Mouse (Mus musculus): ENCODE results near the gene Sept6. TPM values are rescaled to one million over a fixed set of nuclear protein-coding genes. Genes with fewer than 3 reads are reported as not detected.

The Sept6 gene
- total and polyA plus RNA-seq, 3 experiments = 94.1 to 180 (median 98.8) TPM

DNA sequence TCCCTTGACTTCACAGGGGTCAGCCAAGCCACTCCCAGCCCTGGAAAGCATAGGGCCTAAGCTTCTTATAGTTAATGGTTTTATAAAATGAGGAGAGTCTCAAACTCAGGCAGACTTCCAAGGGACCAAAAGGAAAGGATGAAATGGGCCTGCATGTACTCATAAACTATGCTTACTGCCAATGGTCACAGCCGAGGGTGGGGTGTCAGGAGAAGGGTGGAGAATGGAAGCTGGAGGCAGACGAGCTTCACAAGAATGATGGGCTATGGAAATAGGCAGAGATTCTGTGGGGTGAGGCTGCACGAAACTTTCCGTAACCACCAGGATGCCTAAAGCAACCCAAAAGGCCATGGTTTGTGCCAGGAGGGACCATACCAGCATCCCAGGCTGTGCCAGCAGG is 15.3 kb downstream of the Sept6 start:
- no peak overlapping the region for H3K4me3 ChIP-seq (replicated peaks in 1 of 3; ENCODE audit: low read depth in 2 of 3, low read length in 2 of 3, poor library complexity in 1 of 3)
- H3K79me2 ChIP-seq (replicated peaks; ENCODE audit: control insufficient read depth, extremely low read depth, insufficient read depth, poor library complexity, severe bottlenecking) = peaks cover 53% of the 10 kb centered on the region
- H3K27me3 ChIP-seq (replicated peaks) = no peaks in the 10 kb centered on the region
- DNase-seq (ENCODE audit: extremely low read depth) = no peak
- dilution Hi-C loops (cut with MboI; ENCODE audit: extremely low pct_ligation_motif_present, extremely low pct_unique_long_range_greater_than_20kb, low sequenced_read_pairs) (no loop called here), in situ Hi-C loops (cut with MboI; ENCODE audit: low pct_ligation_motif_present, low pct_unique_long_range_greater_than_20kb, low sequenced_read_pairs) (no loop called here)
- H3K27ac ChIP-seq (ENCODE audit: insufficient read depth, low read depth) = no peak overlapping the region
- no peak for TF ChIP-seq TCF12 (IDR thresholded peaks at IDR 0.05; ENCODE audit: low read depth, low read length)
- no peak for TF ChIP-seq TBP (conservative IDR thresholded peaks at IDR 0.05; ENCODE audit: low read depth, low read length)
- no peak for TF ChIP-seq GABPA (IDR thresholded peaks at IDR 0.05; ENCODE audit: insufficient replicate concordance, low read depth, low read length)
- no peak for TF ChIP-seq ZNF384 (IDR thresholded peaks at IDR 0.05; ENCODE audit: low read depth, low read length)
- no peak for TF ChIP-seq ZC3H11A (IDR thresholded peaks at IDR 0.05; ENCODE audit: low read depth, low read length)
- no peak for TF ChIP-seq JUND (conservative IDR thresholded peaks at IDR 0.05; ENCODE audit: low read depth, low read length)
- no peak for TF ChIP-seq USF1 (IDR thresholded peaks at IDR 0.05; ENCODE audit: low read depth, low read length)
- no peak for TF ChIP-seq ETS1 (conservative IDR thresholded peaks at IDR 0.05; ENCODE audit: low read depth, low read length)
- TF ChIP-seq PAX5 (IDR thresholded peaks at IDR 0.05; ENCODE audit: low read length) = no peak
- no peak for TF ChIP-seq BHLHE40 (IDR thresholded peaks at IDR 0.05; ENCODE audit: low read depth, low read length)
- no peak for TF ChIP-seq MXI1 (IDR thresholded peaks at IDR 0.05; ENCODE audit: low read depth, low read length)
- TF ChIP-seq NRF1 (IDR thresholded peaks at IDR 0.05; ENCODE audit: low read depth, low read length) = no peak
- no peak for TF ChIP-seq POLR2AphosphoS2 (IDR thresholded peaks at IDR 0.05; ENCODE audit: low read depth, low read length)
- TF ChIP-seq MAFK (IDR thresholded peaks at IDR 0.05; ENCODE audit: insufficient replicate concordance, low read length) = no peak
- TF ChIP-seq UBTF (IDR thresholded peaks at IDR 0.05; ENCODE audit: low read depth, low read length) = no peak
- no peak for TF ChIP-seq MEF2A (IDR thresholded peaks at IDR 0.05; ENCODE audit: borderline replicate concordance, low read depth, low read length)
- TF ChIP-seq CTCF (conservative IDR thresholded peaks at IDR 0.05 in 1 of 2, IDR thresholded peaks at IDR 0.05 in 1 of 2; ENCODE audit: low read depth in 2 of 2, low read length in 2 of 2) = no peak
- TF ChIP-seq JUN (IDR thresholded peaks at IDR 0.05; ENCODE audit: insufficient read depth, low read depth, low read length) = no peak
- H3K9ac ChIP-seq (ENCODE audit: insufficient read depth, low read depth) = no peak overlapping the region
- H3K4me2 ChIP-seq (ENCODE audit: insufficient read depth, low read depth, poor library complexity, severe bottlenecking) = no peak overlapping the region
- H3K4me1 ChIP-seq (ENCODE audit: control insufficient read depth in 1 of 2, insufficient read depth in 2 of 2) = peaks cover 8 to 20% of the 10 kb centered on the region in 2 experiments
- peaks cover 18 to 60% of the 10 kb centered on the region in 2 experiments for H3K36me3 ChIP-seq (replicated peaks in 1 of 2; ENCODE audit: control insufficient read depth in 1 of 2, insufficient read depth in 1 of 2, low read length in 1 of 2)
- no peaks in the 10 kb centered on the region for H3K9me3 ChIP-seq (replicated peaks; ENCODE audit: low read length)

GRCm38 (mm10) chrX:36974905-36975304 is 16.7 kb downstream of the Sept6 start:
- in situ Hi-C loops (cut with MboI; ENCODE audit: low pct_ligation_motif_present, low pct_unique_long_range_greater_than_20kb, low sequenced_read_pairs) = no loop called here

More at GRCm38 (mm10) chrX:36974905-36975304, 16.7 kb downstream of the Sept6 start:
- dilution Hi-C loops (cut with MboI; ENCODE audit: extremely low pct_ligation_motif_present, extremely low pct_unique_long_range_greater_than_20kb, low sequenced_read_pairs) = no loop called here
- no peak for DNase-seq (ENCODE audit: extremely low read depth)
- Histone ChIP-seq H3K4me3 (replicated peaks in 1 of 3; ENCODE audit: low read depth in 2 of 3, low read length in 2 of 3, poor library complexity in 1 of 3) (no peak overlapping the region), H3K9ac (ENCODE audit: insufficient read depth, low read depth) (no peak overlapping the region), H3K79me2 (replicated peaks; ENCODE audit: control insufficient read depth, extremely low read depth, insufficient read depth, poor library complexity, severe bottlenecking) (peaks cover 44% of the 10 kb centered on the region), H3K27ac (ENCODE audit: insufficient read depth, low read depth) (no peak overlapping the region), H3K4me1 (ENCODE audit: control insufficient read depth in 1 of 2, insufficient read depth in 2 of 2) (peaks cover 5 to 16% of the 10 kb centered on the region in 2 experiments), H3K9me3 (replicated peaks; ENCODE audit: low read length) (no peaks in the 10 kb centered on the region), H3K36me3 (replicated peaks in 1 of 2; ENCODE audit: control insufficient read depth in 1 of 2, insufficient read depth in 1 of 2, low read length in 1 of 2) (peaks cover 20 to 72% of the 10 kb centered on the region in 2 experiments), H3K4me2 (ENCODE audit: insufficient read depth, low read depth, poor library complexity, severe bottlenecking) (no peak overlapping the region), H3K27me3 (replicated peaks) (no peaks in the 10 kb centered on the region)
- TF ChIP-seq MXI1 (IDR thresholded peaks at IDR 0.05; ENCODE audit: low read depth, low read length) = no peak
- no peak for TF ChIP-seq CHD1 (IDR thresholded peaks at IDR 0.05; ENCODE audit: low read depth, low read length)
- TF ChIP-seq SMC3 (IDR thresholded peaks at IDR 0.05; ENCODE audit: low read depth, low read length) = no peak
- TF ChIP-seq KAT2A (IDR thresholded peaks at IDR 0.05; ENCODE audit: insufficient replicate concordance, low read length) = no peak
- TF ChIP-seq UBTF (IDR thresholded peaks at IDR 0.05; ENCODE audit: low read depth, low read length) = no peak
- TF ChIP-seq E2F4 (IDR thresholded peaks at IDR 0.05; ENCODE audit: insufficient replicate concordance, low read depth, low read length) = no peak
- TF ChIP-seq EP300 (IDR thresholded peaks at IDR 0.05; ENCODE audit: low read length) = no peak
- no peak for TF ChIP-seq PAX5 (IDR thresholded peaks at IDR 0.05; ENCODE audit: low read length)
- TF ChIP-seq HCFC1 (IDR thresholded peaks at IDR 0.05; ENCODE audit: low read depth, low read length) = no peak
- TF ChIP-seq CHD2 (IDR thresholded peaks at IDR 0.05; ENCODE audit: low read length) = no peak
- TF ChIP-seq USF2 (conservative IDR thresholded peaks at IDR 0.05; ENCODE audit: low read depth, low read length) = no peak
- TF ChIP-seq ZC3H11A (IDR thresholded peaks at IDR 0.05; ENCODE audit: low read depth, low read length) = no peak

Measured in CH12.LX (cell line).